Mouse (Mus musculus) myocyte (in vitro differentiated cells): ENCODE measurements at regions not wholly inside any gene's neighbourhood (a gene's known extent, or its start where the extent isn't known, plus 50 kb on each side); places are given as distances from the start of the nearest gene placed in this dataset.

Experiments
- CEBPB ChIP-seq: IDR thresholded peaks from 2 replicates; pipeline ENCODE4 v1.6.1; 2011; ENCODE audit warnings: mild to moderate bottlenecking, moderate library complexity; ENCODE audit not compliant: poor library complexity, insufficient read depth, severe bottlenecking
- E2F4 ChIP-seq: IDR thresholded peaks from one replicate; pipeline ENCODE4 v1.6.1; 2011; ENCODE audit warnings: mild to moderate bottlenecking, control low read depth, moderate library complexity; ENCODE audit not compliant: insufficient read depth
- MAX ChIP-seq: IDR thresholded peaks from one replicate; pipeline ENCODE4 v1.6.1; 2011; ENCODE audit warnings: low read depth, mild to moderate bottlenecking, control low read depth
- MYOD1 ChIP-seq, 3 experiments: IDR thresholded peaks; one replicate each; pipeline ENCODE4 v1.6.1; 2011; ENCODE audit warnings: control low read depth in 2 of 3, low read depth in 2 of 3, mild to moderate bottlenecking in 2 of 3, moderate library complexity in 1 of 3; ENCODE audit not compliant: insufficient read length in 2 of 3, control insufficient read depth in 1 of 3
- MYOG ChIP-seq, 3 experiments: IDR thresholded peaks; one replicate each; pipeline ENCODE4 v1.6.1; 2011; ENCODE audit warnings: control low read depth in 2 of 3, low read depth in 2 of 3, mild to moderate bottlenecking in 2 of 3; ENCODE audit not compliant: insufficient read length in 2 of 3, control insufficient read depth in 1 of 3, insufficient read depth in 1 of 3
- POLR2A ChIP-seq: IDR thresholded peaks from one replicate; pipeline ENCODE4 v1.6.1; 2011; ENCODE audit warnings: low read depth, mild to moderate bottlenecking, control low read depth, moderate library complexity; ENCODE audit not compliant: insufficient read length
- POLR2AphosphoS2 ChIP-seq: IDR thresholded peaks from one replicate; pipeline ENCODE4 v1.6.1; 2011; ENCODE audit warnings: low read depth, control low read depth; ENCODE audit not compliant: insufficient read length
- REST ChIP-seq: IDR thresholded peaks from one replicate; pipeline ENCODE4 v1.6.1; 2011; ENCODE audit warnings: mild to moderate bottlenecking, control low read depth, moderate library complexity; ENCODE audit not compliant: insufficient read depth, insufficient read length
- SRF ChIP-seq: IDR thresholded peaks from one replicate; pipeline ENCODE4 v1.6.1; 2011; ENCODE audit warnings: low read depth; ENCODE audit not compliant: control insufficient read depth, insufficient read length
- TCF12 ChIP-seq: IDR thresholded peaks from one replicate; pipeline ENCODE4 v1.6.1; 2011; ENCODE audit warnings: mild to moderate bottlenecking, control low read depth; ENCODE audit not compliant: poor library complexity, insufficient read depth, severe bottlenecking
- TCF3 ChIP-seq: IDR thresholded peaks from one replicate; pipeline ENCODE4 v1.6.1; 2011; ENCODE audit warnings: low read depth, control low read depth; ENCODE audit not compliant: insufficient read length
- USF1 ChIP-seq: IDR thresholded peaks from one replicate; pipeline ENCODE4 v1.6.1; 2011; ENCODE audit warnings: low read depth, mild to moderate bottlenecking, control low read depth, moderate library complexity

GRCm38 (mm10) chr4:95157653-95158430 lies 105.8 kb upstream of the Jun start:
- TF ChIP-seq TCF12 (no peak), USF1 (no peak), POLR2A (no peak), POLR2AphosphoS2 (no peak), SRF (no peak), MAX (no peak), MYOG (IDR thresholded peaks at IDR 0.05; ENCODE audit: control insufficient read depth in 1 of 3, insufficient read depth in 1 of 3, insufficient read length in 2 of 3, low read depth in 2 of 3) (no peak), MYOD1 (IDR thresholded peaks at IDR 0.05; ENCODE audit: control insufficient read depth in 1 of 3, insufficient read length in 2 of 3, low read depth in 2 of 3) (no peak), TCF3 (no peak), REST (no peak), CEBPB (no peak), E2F4 (no peak)
